Mouse (Mus musculus): Measurements from ENCODE around the gene Yjefn3. TPM values are rescaled to one million over a fixed set of nuclear protein-coding genes. Genes with fewer than 3 reads are reported as not detected.
A peak's percentile ranks its signal among the peaks of the same experiment; 100 is the strongest.

The Yjefn3 gene
- polyA plus RNA-seq, 1 experiment from 2014 or later = 5.0 TPM

DNA sequence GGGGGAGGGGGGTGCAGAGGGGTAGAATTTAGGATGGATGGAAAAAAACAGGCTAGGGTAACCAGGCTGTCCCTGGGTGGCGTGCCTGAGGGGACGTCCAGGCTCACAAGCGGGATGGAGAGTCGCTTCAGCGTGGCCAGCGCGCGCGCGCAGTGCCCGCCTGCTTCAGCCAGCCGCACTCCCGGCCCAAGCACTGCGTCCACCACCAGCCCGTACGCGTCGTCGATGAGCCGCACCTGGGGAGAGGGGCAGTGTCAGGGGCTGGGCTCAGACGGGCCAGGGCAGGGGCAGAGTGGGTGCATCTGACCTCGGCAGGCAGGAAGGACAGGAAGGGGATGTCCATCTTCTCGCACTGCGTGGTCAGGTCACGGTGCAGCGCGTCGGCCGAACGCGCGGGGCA, 13.6 kb downstream of the Yjefn3 start:
- peaks cover 20% of the 10 kb centered on the region for H3K4me1 ChIP-seq (replicated peaks; ENCODE audit: control insufficient read depth, insufficient read depth, low read length)
- H3K4me3 ChIP-seq (ENCODE audit: low read depth, low read length) = peak overlapping the region; percentile 22
- H3K27ac ChIP-seq (ENCODE audit: low read depth) = no peak overlapping the region
- peaks cover 9% of the 10 kb centered on the region for H3K36me3 ChIP-seq (ENCODE audit: control insufficient read depth, insufficient read depth, low read length)
- DNase-seq (ENCODE audit: low spot score) (no peak), ATAC-seq (replicated peaks; ENCODE audit: low FRiP score, low TSS enrichment, low read depth) (0 out of 2 replicates have a peak, but pooled peaks have one; percentile 5)
- no peak overlapping the region for H3K9ac ChIP-seq (ENCODE audit: low read length)
- H3K27me3 ChIP-seq (replicated peaks; ENCODE audit: control insufficient read depth, insufficient read depth, low read length) = peaks cover 71% of the 10 kb centered on the region
- 4% methylated on average over 24 of the region's 32 CpGs for WGBS
- peak overlapping the region; percentile 41 for H3K4me2 ChIP-seq (ENCODE audit: low read length)
- H3K9me3 ChIP-seq (ENCODE audit: control insufficient read depth, low read length) = no peaks in the 10 kb centered on the region

DNA sequence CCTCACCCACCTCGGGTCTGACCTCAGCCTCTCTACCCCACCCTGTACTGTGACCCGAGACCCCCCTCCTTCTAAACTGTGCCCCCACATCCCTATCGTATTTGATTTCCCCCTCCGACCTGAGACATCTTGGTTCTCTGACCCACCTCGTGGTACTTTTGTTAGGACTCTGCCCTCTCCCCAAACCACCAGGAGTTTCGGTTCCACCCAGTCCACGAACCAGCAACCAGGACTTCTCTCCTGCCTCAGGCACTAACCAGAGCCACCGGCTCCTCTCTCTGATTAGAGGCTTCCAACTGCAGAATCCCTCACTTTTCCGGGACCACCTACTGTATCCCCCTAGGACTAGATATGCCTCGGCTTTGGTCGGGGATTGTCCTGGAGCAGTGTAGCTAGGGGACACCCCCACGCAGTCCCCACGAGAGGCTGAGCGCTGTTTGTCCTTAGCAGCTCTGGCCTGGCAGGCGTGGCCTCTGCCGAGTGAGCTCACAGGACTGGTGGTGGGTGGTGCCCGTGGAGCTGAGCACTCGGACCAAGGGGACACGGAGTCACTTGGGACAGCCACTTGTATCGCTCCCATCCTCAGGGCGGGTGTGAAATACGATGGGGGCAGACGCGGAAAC, 14.2 kb downstream of the Yjefn3 start:
- Histone ChIP-seq H3K27me3 (replicated peaks; ENCODE audit: control insufficient read depth, insufficient read depth, low read length) (peaks cover 76% of the 10 kb centered on the region), H3K9ac (ENCODE audit: low read length) (no peak overlapping the region), H3K4me3 (ENCODE audit: low read depth, low read length) (peak overlapping the region; percentile 22), H3K27ac (ENCODE audit: low read depth) (no peak overlapping the region), H3K4me2 (ENCODE audit: low read length) (peak overlapping the region; percentile 41), H3K4me1 (replicated peaks; ENCODE audit: control insufficient read depth, insufficient read depth, low read length) (peaks cover 20% of the 10 kb centered on the region), H3K9me3 (ENCODE audit: control insufficient read depth, low read length) (no peaks in the 10 kb centered on the region), H3K36me3 (ENCODE audit: control insufficient read depth, insufficient read depth, low read length) (peaks cover 4% of the 10 kb centered on the region)
- no peak for DNase-seq (ENCODE audit: low spot score)
- 8% methylated on average over 24 of the region's 24 CpGs for WGBS
- no peak for ATAC-seq (replicated peaks; ENCODE audit: low FRiP score, low TSS enrichment, low read depth)

DNA sequence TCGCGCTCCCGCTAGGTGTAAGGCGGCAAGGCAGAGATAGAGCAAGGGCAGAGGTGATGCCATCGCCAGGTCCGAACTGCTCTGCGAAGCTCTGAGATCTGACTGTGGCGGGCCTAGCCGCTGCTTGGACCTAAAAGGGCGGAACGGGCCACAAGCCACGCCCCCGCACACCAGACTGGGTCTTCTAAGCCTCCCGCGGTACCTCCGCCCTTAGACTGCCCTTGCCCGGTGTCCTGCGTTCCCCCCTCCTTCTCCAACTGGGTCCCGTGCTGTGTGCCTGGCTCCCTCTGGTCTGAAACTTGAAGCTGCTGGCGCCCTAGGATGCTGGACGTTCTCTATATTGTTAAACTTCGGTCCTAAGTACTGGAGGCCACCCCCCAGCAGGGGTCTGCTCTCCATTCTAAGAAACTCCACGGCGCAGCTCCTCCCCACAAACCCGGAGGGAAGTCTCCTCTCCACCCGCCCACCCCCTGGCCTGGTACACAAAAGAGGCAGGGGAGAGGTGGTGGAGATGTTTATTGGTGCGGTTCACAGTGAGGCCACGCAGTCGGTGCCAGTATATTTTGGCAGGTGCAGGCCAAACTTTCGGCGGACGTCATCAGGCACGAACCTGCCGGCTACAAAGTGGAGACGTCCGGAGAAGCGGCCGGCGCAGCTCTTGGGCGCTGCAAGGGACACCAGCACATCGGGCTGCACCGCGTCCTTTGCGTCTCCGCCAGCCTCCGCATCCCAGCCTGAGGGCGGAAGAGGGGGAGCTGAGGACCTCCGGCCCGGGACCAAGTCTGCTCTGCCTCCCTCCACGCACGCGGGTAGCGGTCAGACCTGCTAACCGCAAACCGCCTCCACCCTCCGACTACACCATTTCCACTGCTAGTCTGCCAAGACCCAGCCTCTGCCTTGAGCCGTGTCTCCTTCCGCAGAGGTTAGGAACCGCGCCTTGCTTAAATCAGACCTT, 14.9 kb downstream of the Yjefn3 start, which contains the start of gene Cilp2:
TSS of gene Cilp2 (minus strand) at position 399 of the 955 bp plus-strand sequence.
- peak within 1 kb of the TSS; percentile 41 for H3K4me2 ChIP-seq (ENCODE audit: low read length)
- peak; percentile 76 for DNase-seq (ENCODE audit: low spot score)

DNA sequence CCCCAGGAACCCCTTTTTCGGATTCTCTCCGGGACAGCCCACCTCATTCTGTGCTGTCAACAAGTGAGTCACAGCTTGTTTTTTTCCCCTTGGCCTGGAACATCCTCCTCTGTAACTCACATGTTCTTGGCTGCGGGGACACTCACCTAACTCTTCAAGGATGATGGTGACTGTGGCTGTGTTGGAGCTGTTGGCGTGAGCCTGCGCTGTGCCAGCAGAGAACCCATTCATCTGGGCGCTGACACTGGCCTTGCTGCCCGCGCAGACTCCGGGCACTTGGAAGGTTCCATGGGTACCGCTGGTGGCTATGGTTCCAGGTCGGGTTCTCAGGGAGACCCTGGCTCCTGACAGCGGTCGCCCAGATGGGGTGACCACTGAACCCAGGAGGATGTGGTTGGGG, 18.4 kb downstream of the Yjefn3 start:
- ATAC-seq (replicated peaks; ENCODE audit: low FRiP score, low TSS enrichment, low read depth) (no peak), DNase-seq (ENCODE audit: low spot score) (no peak)
- Histone ChIP-seq H3K9me3 (ENCODE audit: control insufficient read depth, low read length) (no peaks in the 10 kb centered on the region; the same call in 1 of the 2 replicates), H3K27ac (ENCODE audit: low read depth) (no peak overlapping the region), H3K27me3 (replicated peaks; ENCODE audit: control insufficient read depth, insufficient read depth, low read length) (peaks cover 100% of the 10 kb centered on the region), H3K36me3 (ENCODE audit: control insufficient read depth, insufficient read depth, low read length) (no peaks in the 10 kb centered on the region), H3K4me1 (replicated peaks; ENCODE audit: control insufficient read depth, insufficient read depth, low read length) (peaks cover 20% of the 10 kb centered on the region), H3K4me3 (ENCODE audit: low read depth, low read length) (no peak overlapping the region), H3K9ac (ENCODE audit: low read length) (no peak overlapping the region), H3K4me2 (ENCODE audit: low read length) (no peak overlapping the region)
- 64% methylated on average over 13 of the region's 13 CpGs for WGBS

More for the DNA sequence above, 14.9 kb downstream of the Yjefn3 start, which contains the start of gene Cilp2:
- H3K4me3 ChIP-seq (ENCODE audit: low read depth, low read length) = peak within 1 kb of the TSS; percentile 23
- ATAC-seq (replicated peaks; ENCODE audit: low FRiP score, low TSS enrichment, low read depth) = no peak
- 0 out of 2 replicates have a peak, but pooled peaks cover 2% of the 10 kb centered on the region for H3K36me3 ChIP-seq (ENCODE audit: control insufficient read depth, insufficient read depth, low read length)
- H3K9me3 ChIP-seq (ENCODE audit: control insufficient read depth, low read length) = no peaks in the 10 kb centered on the region
- no peak within 1 kb of the TSS for H3K27ac ChIP-seq (ENCODE audit: low read depth)
- peaks cover 20% of the 10 kb centered on the region for H3K4me1 ChIP-seq (replicated peaks; ENCODE audit: control insufficient read depth, insufficient read depth, low read length)
- H3K9ac ChIP-seq (ENCODE audit: low read length) = no peak within 1 kb of the TSS
- WGBS = 1% methylated on average over 58 of the region's 60 CpGs
- H3K27me3 ChIP-seq (replicated peaks; ENCODE audit: control insufficient read depth, insufficient read depth, low read length) = peaks cover 84% of the 10 kb centered on the region

DNA sequence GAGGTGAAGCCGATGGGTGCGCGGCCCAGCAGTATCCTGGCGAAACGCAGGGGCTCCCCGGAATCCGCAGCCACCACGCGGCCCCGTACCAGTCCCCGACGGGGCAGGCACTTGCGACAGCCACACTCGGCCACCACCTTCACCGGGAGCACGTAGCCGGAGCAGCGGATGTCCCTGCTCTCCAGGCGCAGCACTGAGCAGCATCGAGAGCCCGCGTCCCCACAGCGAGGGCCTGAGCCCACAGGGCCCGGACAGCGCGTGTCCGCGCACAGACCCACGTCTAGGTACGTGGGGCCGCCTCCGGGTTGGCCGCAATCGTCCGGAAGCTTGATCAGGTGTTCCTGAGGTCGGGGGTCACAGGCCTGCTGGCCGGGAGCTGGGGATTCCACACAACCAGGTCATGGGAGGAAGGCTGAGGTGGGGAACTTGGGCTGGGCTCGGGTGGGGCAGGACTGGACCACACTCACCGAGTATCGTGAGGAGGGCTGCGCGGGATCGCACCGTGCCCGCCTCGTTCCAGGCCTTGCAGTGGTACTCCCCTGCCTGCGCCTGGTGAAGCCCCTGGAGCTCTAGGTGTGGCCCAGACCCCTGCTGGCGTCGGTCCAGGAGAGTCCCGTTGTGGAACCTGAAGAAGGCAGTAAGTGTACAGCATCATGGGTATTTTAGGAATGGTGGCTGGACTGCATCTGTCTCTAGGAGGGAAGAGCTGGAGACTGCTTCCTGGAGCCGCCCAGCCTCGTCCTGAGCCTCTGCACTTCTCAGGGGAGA, 19.5 kb downstream of the Yjefn3 start:
- 15% methylated on average over 52 of the region's 52 CpGs for WGBS
- ATAC-seq (replicated peaks; ENCODE audit: low FRiP score, low TSS enrichment, low read depth) (no peak), DNase-seq (ENCODE audit: low spot score) (no peak)
- Histone ChIP-seq H3K27ac (ENCODE audit: low read depth) (no peak overlapping the region), H3K9me3 (ENCODE audit: control insufficient read depth, low read length) (no peaks in the 10 kb centered on the region; the same call in 1 of the 2 replicates), H3K36me3 (ENCODE audit: control insufficient read depth, insufficient read depth, low read length) (no peaks in the 10 kb centered on the region), H3K9ac (ENCODE audit: low read length) (no peak overlapping the region), H3K4me2 (ENCODE audit: low read length) (peak overlapping the region; percentile 53), H3K4me1 (replicated peaks; ENCODE audit: control insufficient read depth, insufficient read depth, low read length) (peaks cover 11% of the 10 kb centered on the region), H3K27me3 (replicated peaks; ENCODE audit: control insufficient read depth, insufficient read depth, low read length) (peaks cover 97% of the 10 kb centered on the region), H3K4me3 (ENCODE audit: low read depth, low read length) (peak overlapping the region; percentile 41)

DNA sequence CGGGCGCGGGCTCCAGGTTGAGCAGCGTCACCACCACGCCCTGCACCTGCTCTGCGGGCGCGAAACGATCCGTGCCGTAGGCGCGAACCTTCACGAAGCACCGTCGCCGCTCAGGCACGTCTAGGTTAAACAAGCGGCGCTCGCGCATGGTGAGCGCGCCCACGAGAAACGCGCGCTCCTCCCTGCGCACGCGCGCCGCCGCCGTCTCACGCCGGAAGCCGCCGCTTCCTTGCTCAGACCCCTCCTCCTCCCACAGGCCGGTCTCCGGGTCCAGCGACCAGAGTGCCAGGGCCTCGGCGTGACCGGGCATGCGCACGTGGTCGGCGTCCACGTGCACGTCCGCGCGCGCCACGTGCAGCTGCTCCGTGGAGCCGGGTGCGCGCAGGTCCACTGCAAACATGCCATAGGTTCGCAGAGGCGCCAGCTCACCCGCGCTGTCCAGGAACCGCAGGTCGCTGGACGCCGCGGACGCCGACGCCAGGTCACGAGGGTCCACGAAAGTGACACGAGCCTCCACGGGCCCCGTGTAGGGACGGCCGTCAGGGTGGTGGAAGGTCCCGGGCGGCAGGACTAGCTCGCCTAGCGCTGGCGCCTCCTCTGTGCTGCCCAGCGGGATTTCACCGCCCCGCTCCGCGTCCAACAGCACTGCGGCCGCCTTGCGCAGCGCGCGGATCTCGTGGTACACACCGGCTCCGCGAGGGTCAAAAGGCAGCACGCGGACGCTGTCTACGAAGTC, 20.3 kb downstream of the Yjefn3 start:
- 6% methylated on average over 103 of the region's 103 CpGs for WGBS

DNA sequence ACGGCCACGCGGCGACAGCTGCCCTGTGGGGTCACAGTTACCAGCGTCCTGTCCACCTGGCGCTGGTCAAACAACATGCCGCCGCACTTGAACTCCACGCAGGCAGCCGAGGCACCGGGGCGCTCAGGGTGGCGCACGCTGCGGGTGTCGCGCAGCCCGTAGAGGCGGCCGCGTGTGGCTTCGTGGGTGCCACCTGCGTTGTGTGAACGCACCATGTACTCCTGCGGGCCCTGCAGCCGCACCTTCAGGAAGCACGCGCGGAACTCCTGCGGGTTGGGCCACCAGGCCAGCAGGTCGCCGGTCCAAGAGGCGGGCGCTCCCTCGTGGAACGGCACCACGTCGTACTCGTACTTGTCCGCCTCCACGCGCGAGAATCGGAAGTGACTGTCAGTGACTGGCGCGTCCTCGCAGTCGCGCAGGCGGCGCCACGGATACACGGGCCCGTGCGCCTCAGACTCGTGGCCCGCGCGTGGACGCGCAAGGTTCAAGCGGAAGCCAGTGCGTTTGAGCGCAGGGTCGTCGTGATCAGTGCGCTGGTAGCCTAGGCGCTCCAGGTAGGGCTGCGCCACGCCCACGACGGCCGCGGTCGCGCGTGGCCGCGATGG, 21.1 kb downstream of the Yjefn3 start:
- no peak overlapping the region for H3K27ac ChIP-seq (ENCODE audit: low read depth)
- H3K4me3 ChIP-seq (ENCODE audit: low read depth, low read length) = peak overlapping the region; percentile 41
- peaks cover 4% of the 10 kb centered on the region; the same call in 1 of the 2 replicates for H3K4me1 ChIP-seq (replicated peaks; ENCODE audit: control insufficient read depth, insufficient read depth, low read length)
- ATAC-seq (replicated peaks; ENCODE audit: low FRiP score, low TSS enrichment, low read depth) (peak; percentile 2; the same call in 1 of the 2 replicates), DNase-seq (ENCODE audit: low spot score) (no peak)
- H3K27me3 ChIP-seq (replicated peaks; ENCODE audit: control insufficient read depth, insufficient read depth, low read length) = peaks cover 87% of the 10 kb centered on the region
- peak overlapping the region; percentile 53 for H3K4me2 ChIP-seq (ENCODE audit: low read length)
- no peaks in the 10 kb centered on the region for H3K36me3 ChIP-seq (ENCODE audit: control insufficient read depth, insufficient read depth, low read length)
- H3K9ac ChIP-seq (ENCODE audit: low read length) = peak overlapping the region; percentile 11; the same call in 1 of the 2 replicates
- H3K9me3 ChIP-seq (ENCODE audit: control insufficient read depth, low read length) = no peaks in the 10 kb centered on the region; the same call in 1 of the 2 replicates
- WGBS = 23% methylated on average over 73 of the region's 79 CpGs

More for the DNA sequence above, 20.3 kb downstream of the Yjefn3 start:
- Histone ChIP-seq H3K4me1 (replicated peaks; ENCODE audit: control insufficient read depth, insufficient read depth, low read length) (peaks cover 4% of the 10 kb centered on the region; the same call in 1 of the 2 replicates), H3K4me3 (ENCODE audit: low read depth, low read length) (peak overlapping the region; percentile 41), H3K27ac (ENCODE audit: low read depth) (no peak overlapping the region), H3K9ac (ENCODE audit: low read length) (peak overlapping the region; percentile 11; the same call in 1 of the 2 replicates), H3K36me3 (ENCODE audit: control insufficient read depth, insufficient read depth, low read length) (no peaks in the 10 kb centered on the region), H3K9me3 (ENCODE audit: control insufficient read depth, low read length) (no peaks in the 10 kb centered on the region; the same call in 1 of the 2 replicates), H3K4me2 (ENCODE audit: low read length) (peak overlapping the region; percentile 53), H3K27me3 (replicated peaks; ENCODE audit: control insufficient read depth, insufficient read depth, low read length) (peaks cover 93% of the 10 kb centered on the region)
- peak; percentile 40; the same call in 1 of the 2 replicates for ATAC-seq (replicated peaks; ENCODE audit: low FRiP score, low TSS enrichment, low read depth)
- no peak for DNase-seq (ENCODE audit: low spot score)
